Mouse (Mus musculus) embryonic fibroblast, embryonic 13.5 days (primary cell): ENCODE results near the gene Thada.

Experiments
- CTCF ChIP-seq: IDR thresholded peaks from 2 replicates; pipeline ENCODE4 v1.5.1; 2011; ENCODE audit warnings: mild to moderate bottlenecking, control low read depth, low read length, moderate library complexity, borderline replicate concordance; ENCODE audit not compliant: insufficient read depth
- POLR2A ChIP-seq: IDR thresholded peaks from 2 replicates; pipeline ENCODE4 v1.6.1; 2011; ENCODE audit warnings: low read depth, mild to moderate bottlenecking, control low read depth, low read length, moderate library complexity

GRCm38 (mm10) chr17:84269722-84270121 lies 196.3 kb downstream of the Thada start:
- TF ChIP-seq POLR2A (no peak), CTCF (no peak)
